Mouse (Mus musculus) urinary bladder, postnatal 36 days (tissue): ENCODE results near the gene Gm20708.
"Not testable (repeated sequence)": the region's sequence is repeated elsewhere in the genome, so short reads cannot be mapped to it uniquely, and the experiment has no call there.

Experiments
- DNase-seq, 2 experiments: peaks; one replicate each; pipeline ENCODE4 v3.0.0; 2022; ENCODE audit warnings: low spot score in 2 of 2, mixed read lengths in 1 of 2

The Gm20708 gene

DNA sequence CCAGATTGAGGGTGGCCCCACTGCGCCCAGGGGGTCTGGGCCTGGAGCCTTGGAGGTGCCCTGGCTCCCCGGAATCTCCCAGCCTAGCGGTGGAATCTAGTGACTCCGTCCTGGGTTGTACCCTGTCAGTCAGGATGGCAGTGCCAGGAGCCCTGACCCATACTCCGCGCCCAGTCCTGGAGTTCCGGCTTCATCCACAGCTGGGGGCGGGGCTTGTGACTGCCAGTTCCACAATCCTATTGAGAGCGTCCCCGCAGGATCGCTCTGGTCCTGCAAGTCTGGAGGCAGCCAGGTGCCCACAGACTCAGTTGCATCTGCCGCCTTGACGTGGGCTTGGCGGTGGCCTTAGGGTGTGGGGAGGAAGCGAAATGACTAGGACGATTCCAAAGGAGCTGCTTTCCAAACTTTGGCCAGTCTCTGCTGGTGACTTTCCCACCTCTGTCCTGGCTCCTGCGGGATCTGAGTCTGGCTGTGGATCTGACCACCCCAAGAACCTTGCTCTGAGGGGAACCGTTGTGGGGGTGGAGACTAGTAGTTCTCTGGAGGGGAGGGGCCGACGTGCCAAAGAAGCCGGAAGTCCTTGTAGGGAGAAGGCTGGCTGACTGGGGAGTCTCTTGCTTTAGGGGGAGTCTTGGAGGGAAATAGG is 1.1 kb downstream of the Gm20708 start:
- DNase-seq, result peak; percentile 86 to 89

DNA sequence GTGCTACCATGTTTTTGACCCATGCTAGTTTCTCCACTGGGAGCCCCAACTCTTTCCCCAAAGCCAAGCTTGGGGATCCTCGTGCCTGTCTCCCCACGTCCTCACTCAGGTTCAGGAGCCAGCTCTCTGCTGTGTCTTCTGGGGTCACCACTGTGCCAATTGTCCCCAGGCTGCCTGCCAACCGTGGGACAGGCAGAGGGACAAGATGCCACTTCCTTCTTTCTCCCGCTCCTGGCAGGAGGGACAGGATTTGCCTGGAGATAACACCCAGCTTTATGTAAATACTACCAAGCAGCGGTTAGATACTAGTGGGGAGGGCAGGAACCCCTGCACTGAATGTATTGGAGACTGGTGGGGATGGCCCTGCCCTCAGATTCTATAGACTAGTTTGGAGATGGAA is 4.4 kb downstream of the Gm20708 start:
- DNase-seq, result no peak

DNA sequence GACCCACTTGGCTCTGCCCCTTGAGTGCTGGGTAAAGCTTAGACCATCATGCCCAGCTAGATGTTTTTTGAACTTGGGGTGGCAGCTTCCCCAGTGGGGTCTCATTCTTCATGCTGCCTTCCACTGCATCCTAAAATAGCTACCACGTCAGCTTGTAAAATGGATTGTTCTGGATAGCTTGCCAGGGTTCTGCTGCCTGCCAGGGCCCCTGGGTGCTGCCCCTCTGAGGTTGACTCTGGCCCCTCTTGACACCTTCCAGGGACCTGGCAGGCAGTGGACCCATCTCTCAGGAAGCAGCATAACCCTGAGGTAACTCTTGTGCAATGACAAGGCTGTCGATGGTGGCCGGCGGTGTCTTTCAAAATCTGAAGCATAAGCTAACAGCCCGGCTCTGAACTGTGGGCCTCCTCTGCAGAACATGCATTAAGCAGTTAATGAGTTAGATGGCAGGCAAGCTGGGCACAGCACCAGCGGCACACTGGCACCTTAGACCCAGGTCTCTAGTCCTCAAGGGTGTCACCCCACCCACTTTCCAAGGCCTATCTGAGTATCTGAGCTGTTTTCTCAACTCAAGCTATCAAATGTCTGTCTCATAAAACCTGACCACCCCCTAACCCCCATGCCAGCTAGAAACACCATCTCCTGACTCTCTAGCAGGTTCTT is 5.4 kb downstream of the Gm20708 start:
- no peak for DNase-seq

- DNase-seq, result not testable (repeated sequence)
Observed at GRCm38 (mm10) chr11:117815850-117816249, 6.4 kb downstream of the Gm20708 start.

- no peak for DNase-seq
Observed at GRCm38 (mm10) chr11:117816389-117816996, 7.0 kb downstream of the Gm20708 start.

DNA sequence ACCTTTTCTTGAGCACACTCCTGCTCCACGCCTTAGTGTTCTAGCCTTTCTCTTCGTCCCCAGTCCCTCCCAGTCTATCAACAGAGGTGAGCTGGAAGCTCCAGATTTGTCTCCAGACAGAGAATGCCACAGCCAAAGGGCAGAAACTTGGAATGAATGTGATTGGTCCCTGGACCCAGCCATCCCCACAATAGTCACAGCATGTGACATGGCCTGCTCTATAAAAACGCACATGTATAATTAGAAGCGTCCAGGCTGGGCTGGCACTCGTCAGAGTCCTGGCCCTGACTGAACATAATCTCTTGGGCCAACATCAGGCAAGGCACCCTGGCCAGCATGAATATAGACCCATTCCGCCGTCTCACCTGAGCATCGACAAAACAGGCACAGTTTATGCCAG is 9.6 kb downstream of the Gm20708 start:
- no peak for DNase-seq

- no peak for DNase-seq
Observed at GRCm38 (mm10) chr11:117820173-117820572, 10.7 kb downstream of the Gm20708 start.

GRCm38 (mm10) chr11:117821868-117822267 is 12.4 kb downstream of the Gm20708 start:
- DNase-seq, result no peak

- no peak for DNase-seq
Observed at GRCm38 (mm10) chr11:117822728-117823241, 13.3 kb downstream of the Gm20708 start.

- DNase-seq, result no peak
Observed at GRCm38 (mm10) chr11:117823411-117823810, 13.9 kb downstream of the Gm20708 start.

DNA sequence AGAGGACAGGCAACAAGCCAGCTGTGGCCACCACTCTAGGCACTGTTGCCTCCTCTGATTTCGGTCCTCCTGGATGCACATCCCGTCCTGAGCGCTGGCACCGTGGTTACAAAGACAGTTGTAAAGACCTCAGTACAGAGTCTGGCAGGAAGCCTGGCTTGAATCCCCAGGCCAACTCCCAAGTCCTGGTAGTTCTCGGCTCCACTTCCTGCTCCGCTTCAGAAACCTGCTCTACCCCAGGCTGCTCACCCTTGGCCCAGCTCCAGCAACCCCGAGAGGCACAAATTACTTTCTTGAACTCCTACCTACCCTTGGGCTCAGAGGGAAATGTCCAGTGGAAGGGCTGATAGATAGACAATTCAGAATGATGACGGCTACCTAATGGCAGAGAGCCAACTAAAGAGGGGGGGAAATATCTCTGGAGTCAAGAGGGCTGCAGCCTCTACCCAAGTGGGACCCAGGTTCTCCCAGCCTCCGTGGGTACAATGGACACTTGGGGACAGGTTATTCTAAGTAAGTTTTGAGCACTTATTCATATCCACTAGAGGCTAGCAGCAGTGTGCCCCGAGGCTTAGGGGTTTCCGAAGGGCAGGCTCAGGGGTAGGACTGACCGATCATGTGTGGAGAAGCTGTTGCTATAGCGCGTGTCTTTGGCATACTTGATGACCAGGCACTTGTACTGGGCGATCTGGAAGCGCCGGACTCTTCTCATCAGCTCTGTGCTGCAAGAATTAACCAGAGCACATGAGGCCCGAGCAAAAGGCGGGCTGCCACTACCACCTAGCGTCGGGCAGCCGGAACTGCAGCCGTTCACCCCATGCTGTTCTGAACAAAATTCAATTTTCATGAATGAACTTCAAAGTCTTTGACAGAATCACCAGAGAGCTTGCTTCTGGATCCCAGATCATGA is 14.8 kb downstream of the Gm20708 start:
- DNase-seq, result peak; percentile 71 to 83

GRCm38 (mm10) chr11:117825333-117826101 is 16.0 kb downstream of the Gm20708 start, which contains the start of the genes Afmid and Tk1:
Afmid (plus strand) TSS chr11:117825924.
Tk1 (minus strand) TSS chr11:117826092.
- peak; percentile 61 to 72 for DNase-seq

- peak in 1 of 2 experiments; percentile 23 for DNase-seq
Observed at GRCm38 (mm10) chr11:117826164-117826563, 16.7 kb downstream of the Gm20708 start.

DNA sequence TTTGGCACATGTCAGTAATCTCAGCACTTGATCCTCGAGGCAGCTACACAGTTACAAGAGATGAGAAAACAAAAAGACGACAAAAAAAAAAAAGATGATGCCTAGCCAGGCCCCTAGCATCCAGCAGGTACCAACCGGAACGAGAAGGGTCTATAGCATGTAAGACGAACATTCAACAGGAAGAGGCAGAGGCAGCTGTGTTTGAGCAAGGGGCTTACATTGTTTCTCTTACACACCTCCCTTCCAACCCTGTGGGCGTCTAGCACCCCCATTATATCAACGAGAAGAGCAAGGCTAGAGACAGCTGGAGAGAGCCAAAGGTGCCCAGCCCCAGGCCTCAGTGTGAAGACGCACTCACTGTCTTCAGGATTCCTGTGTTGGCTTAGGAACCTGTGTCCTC is 17.4 kb downstream of the Gm20708 start:
- no peak for DNase-seq

DNA sequence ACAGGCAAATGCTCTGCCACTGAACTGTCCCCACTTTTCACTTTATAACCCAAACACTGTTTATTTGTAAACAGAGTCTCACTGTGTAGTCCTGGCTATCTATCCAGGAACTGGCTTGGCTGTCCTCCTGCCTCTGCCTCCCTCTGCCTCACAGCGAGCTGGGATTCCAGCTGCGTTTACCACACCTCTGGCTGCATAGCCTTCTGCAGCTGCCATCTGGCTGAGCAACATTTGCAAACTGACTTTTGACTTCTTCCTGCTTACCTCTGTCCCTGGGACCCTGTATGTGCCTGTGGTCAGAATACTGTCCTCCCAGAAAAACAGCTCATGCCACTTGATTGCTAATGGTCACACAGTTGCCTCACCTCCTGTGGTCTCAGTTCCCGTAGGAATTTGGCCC is 17.9 kb downstream of the Gm20708 start:
- no peak for DNase-seq

GRCm38 (mm10) chr11:117828149-117828887 is 18.9 kb downstream of the Gm20708 start:
- no peak for DNase-seq

GRCm38 (mm10) chr11:117828888-117829604 is 19.6 kb downstream of the Gm20708 start:
- peak in 1 of 2 experiments; percentile 50 for DNase-seq

DNA sequence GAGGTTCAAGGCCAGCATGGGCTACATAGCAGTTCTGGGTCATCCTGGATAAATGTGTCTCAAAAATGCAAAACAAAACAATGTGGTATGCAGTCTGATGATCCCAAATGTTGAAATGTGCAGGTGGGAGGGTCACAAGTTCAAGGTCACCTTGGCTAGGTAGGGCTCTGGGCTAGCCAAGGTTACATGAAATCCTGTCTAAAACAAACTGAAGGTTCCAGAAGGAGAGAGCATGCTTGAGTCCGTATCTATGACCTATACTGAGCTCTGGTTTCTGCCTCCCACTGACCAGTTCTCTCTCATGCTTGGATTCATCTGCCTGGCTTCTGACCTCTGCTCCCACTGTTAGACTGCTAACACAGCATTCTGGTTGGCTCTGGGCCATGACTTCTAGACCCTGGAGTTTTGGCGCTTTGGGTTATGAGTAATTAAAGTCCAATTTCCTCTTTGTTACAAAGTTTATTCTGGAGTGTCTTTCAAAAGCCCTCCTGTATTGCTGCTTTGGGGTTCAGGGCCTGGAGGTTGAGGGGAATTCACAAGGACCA is 20.3 kb downstream of the Gm20708 start:
- DNase-seq, result peak in 1 of 2 experiments; percentile 34

DNA sequence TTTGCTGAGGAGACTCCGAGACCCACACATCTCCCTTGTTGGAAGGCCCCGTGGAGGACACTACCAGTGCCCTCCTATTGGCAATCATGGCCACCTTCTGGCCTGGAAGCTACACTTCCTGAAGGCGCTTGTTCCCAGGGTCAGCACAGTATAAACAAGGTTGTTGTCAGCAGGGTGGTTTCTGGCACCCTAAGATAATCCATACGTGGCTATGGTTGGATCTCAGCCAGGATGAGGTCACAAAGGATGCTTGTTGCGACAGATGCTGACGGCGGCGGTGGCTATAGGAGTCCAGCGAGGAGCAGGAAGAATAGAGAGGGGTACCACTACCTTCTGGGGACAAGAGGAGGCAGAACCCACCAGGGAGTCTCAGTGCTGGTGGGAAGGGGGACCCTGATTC is 20.9 kb downstream of the Gm20708 start:
- no peak for DNase-seq
